Mouse (Mus musculus) forebrain, embryonic 16.5 days (tissue): Measurements from ENCODE around the gene Pabpn1l. TPM values are rescaled to one million over a fixed set of nuclear protein-coding genes. Genes with fewer than 3 reads are reported as not detected.
"Not testable (repeated sequence)": the region's sequence is repeated elsewhere in the genome, so short reads cannot be mapped to it uniquely, and the experiment has no call there.

Experiments
- ATAC-seq: fragments of 200-750 bp; cut with Nextera tagmentation; 2 replicates; pipeline ENCODE4 v1.8.0; 2017; ENCODE audit warnings: mild to moderate bottlenecking, moderate library complexity
- H3K27ac ChIP-seq: fragments of 300-500 bp; sonication (generic); 2 replicates; pipeline ENCODE4 v1.5.1; 2014; ENCODE audit warnings: low read length, control low read depth
- H3K27me3 ChIP-seq: fragments of 300-500 bp; sonication (generic); replicated peaks from 2 replicates; pipeline ENCODE4 v1.6.1; 2014; ENCODE audit warnings: low read length; ENCODE audit not compliant: control insufficient read depth, insufficient read depth
- H3K36me3 ChIP-seq: fragments of 300-500 bp; sonication (generic); 2 replicates; pipeline ENCODE4 v1.6.1; 2014; ENCODE audit not compliant: control insufficient read depth, insufficient read depth
- H3K4me1 ChIP-seq: fragments of 300-500 bp; sonication (generic); replicated peaks from 2 replicates; pipeline ENCODE4 v1.6.1; 2014; ENCODE audit warnings: low read length; ENCODE audit not compliant: control insufficient read depth, insufficient read depth
- H3K4me2 ChIP-seq: fragments of 300-500 bp; sonication (generic); 2 replicates; pipeline ENCODE4 v1.6.1; 2014; ENCODE audit warnings: mild to moderate bottlenecking, low read length, control low read depth
- H3K4me3 ChIP-seq: fragments of 300-500 bp; sonication (generic); replicated peaks from 2 replicates; pipeline ENCODE4 v1.5.1; 2014; ENCODE audit warnings: mild to moderate bottlenecking, low read length, control low read depth
- H3K9ac ChIP-seq: fragments of 300-500 bp; sonication (generic); replicated peaks from 2 replicates; pipeline ENCODE4 v1.6.1; 2014; ENCODE audit warnings: low read depth, low read length, control low read depth
- H3K9me3 ChIP-seq: fragments of 300-500 bp; sonication (generic); 2 replicates; pipeline ENCODE4 v1.6.1; 2016; ENCODE audit warnings: low read length; ENCODE audit not compliant: control insufficient read depth
- WGBS: fragments of 180-500 bp; shearing (Covaris S2); extraction: QIAGEN DNeasy Blood & Tissue Kit; methylation state at CpG from one replicate; pipeline ENCODE4 v1.1.7; 2014; 5-methylcytosine and 5-hydroxymethylcytosine counted together
- polyA plus RNA-seq: library from polyadenylated mRNA; unstranded; fragments of >200 nt; fragmentation: Nextera tagmentation; extraction: Ambion mirVana; gene quantifications from 2 replicates; pipeline ENCODE4 v1.2.1, GENCODE M21; 2015

Gene Pabpn1l
- polyA plus RNA-seq, 1 experiment from 2014 or later = not detected

GRCm38 (mm10) chr8:122575735-122576647 lies 46.5 kb downstream of the Pabpn1l start:
- Histone ChIP-seq H3K27ac (no peak overlapping the region), H3K4me3 (peak overlapping the region; percentile 71), H3K4me2 (peak overlapping the region; percentile 69), H3K9ac (peak overlapping the region; percentile 74), H3K36me3 (no peaks in the 10 kb centered on the region), H3K4me1 (peaks cover 19% of the 10 kb centered on the region), H3K27me3 (no peaks in the 10 kb centered on the region), H3K9me3 (no peaks in the 10 kb centered on the region)
- peak; percentile 18 for ATAC-seq
- 17% methylated on average over 21 of the region's 21 CpGs for WGBS

GRCm38 (mm10) chr8:122575286-122575685 lies 47.3 kb downstream of the Pabpn1l start:
- Histone ChIP-seq H3K4me3 (no peak overlapping the region; the same call in 1 of the 2 replicates), H3K27me3 (no peaks in the 10 kb centered on the region), H3K4me2 (peak overlapping the region; percentile 69), H3K9me3 (no peaks in the 10 kb centered on the region), H3K9ac (no peak overlapping the region), H3K4me1 (peaks cover 19% of the 10 kb centered on the region), H3K27ac (no peak overlapping the region), H3K36me3 (no peaks in the 10 kb centered on the region)
- ATAC-seq = no peak
- 78% methylated on average over 8 of the region's 8 CpGs for WGBS

- Histone ChIP-seq H3K27me3 (no peaks in the 10 kb centered on the region), H3K27ac (no peak overlapping the region), H3K9ac (no peak overlapping the region), H3K9me3 (no peaks in the 10 kb centered on the region), H3K4me1 (peaks cover 19% of the 10 kb centered on the region), H3K4me3 (no peak overlapping the region), H3K36me3 (no peaks in the 10 kb centered on the region), H3K4me2 (no peak overlapping the region)
- WGBS = 68% methylated on average over 10 of the region's 10 CpGs
- no peak for ATAC-seq
Measured at GRCm38 (mm10) chr8:122574667-122575251, 47.8 kb downstream of the Pabpn1l start.

- Histone ChIP-seq H3K27me3 (no peaks in the 10 kb centered on the region), H3K36me3 (no peaks in the 10 kb centered on the region), H3K9me3 (no peaks in the 10 kb centered on the region), H3K4me3 (no peak overlapping the region), H3K27ac (no peak overlapping the region), H3K4me2 (no peak overlapping the region), H3K4me1 (peaks cover 20% of the 10 kb centered on the region), H3K9ac (no peak overlapping the region)
- ATAC-seq = no peak
- WGBS = 66% methylated on average over 3 of the region's 3 CpGs
Measured at GRCm38 (mm10) chr8:122574264-122574663, 48.3 kb downstream of the Pabpn1l start.

GRCm38 (mm10) chr8:122573577-122573976 lies 49.0 kb downstream of the Pabpn1l start:
- H3K27me3 ChIP-seq = no peaks in the 10 kb centered on the region
- no peak overlapping the region for H3K27ac ChIP-seq
- H3K36me3 ChIP-seq = no peaks in the 10 kb centered on the region
- H3K4me1 ChIP-seq = peaks cover 27% of the 10 kb centered on the region
- 44% methylated on average over 9 of the region's 9 CpGs for WGBS
- H3K9ac ChIP-seq = no peak overlapping the region
- no peak for ATAC-seq
- no peaks in the 10 kb centered on the region for H3K9me3 ChIP-seq
- no peak overlapping the region for H3K4me3 ChIP-seq
- H3K4me2 ChIP-seq = no peak overlapping the region

GRCm38 (mm10) chr8:122573176-122573575 lies 49.4 kb downstream of the Pabpn1l start:
- H3K9ac ChIP-seq, H3K27me3 ChIP-seq, H3K4me2 ChIP-seq, H3K9me3 ChIP-seq, H3K4me3 ChIP-seq, H3K36me3 ChIP-seq, ATAC-seq, H3K27ac ChIP-seq: not testable (repeated sequence)
- peaks cover 27% of the 10 kb centered on the region for H3K4me1 ChIP-seq
- WGBS = 28% methylated on average over 4 of the region's 4 CpGs

- Histone ChIP-seq H3K4me1 (peaks cover 27% of the 10 kb centered on the region), H3K27ac (no peak overlapping the region)
- WGBS = 91% methylated on average over 3 of the region's 3 CpGs
Measured at GRCm38 (mm10) chr8:122572751-122573150, 49.8 kb downstream of the Pabpn1l start.

GRCm38 (mm10) chr8:122571750-122572267 lies 50.7 kb downstream of the Pabpn1l start:
- Histone ChIP-seq H3K9me3 (no peaks in the 10 kb centered on the region), H3K27me3 (no peaks in the 10 kb centered on the region), H3K4me1 (peaks cover 28% of the 10 kb centered on the region), H3K9ac (no peak overlapping the region), H3K4me2 (no peak overlapping the region), H3K36me3 (no peaks in the 10 kb centered on the region), H3K27ac (no peak overlapping the region), H3K4me3 (no peak overlapping the region)
- ATAC-seq = no peak
- WGBS = 93% methylated on average over 17 of the region's 17 CpGs

More at GRCm38 (mm10) chr8:122572751-122573150, 49.8 kb downstream of the Pabpn1l start:
- no peak overlapping the region for H3K9ac ChIP-seq
- H3K27me3 ChIP-seq = no peaks in the 10 kb centered on the region
- no peaks in the 10 kb centered on the region for H3K36me3 ChIP-seq
- no peak for ATAC-seq
- no peaks in the 10 kb centered on the region for H3K9me3 ChIP-seq
- H3K4me2 ChIP-seq = no peak overlapping the region
- no peak overlapping the region for H3K4me3 ChIP-seq

- Histone ChIP-seq H3K4me3 (no peak overlapping the region), H3K9me3 (no peaks in the 10 kb centered on the region), H3K27me3 (no peaks in the 10 kb centered on the region), H3K36me3 (no peaks in the 10 kb centered on the region), H3K9ac (no peak overlapping the region), H3K27ac (no peak overlapping the region), H3K4me2 (no peak overlapping the region), H3K4me1 (peaks cover 33% of the 10 kb centered on the region)
- 89% methylated on average over 11 of the region's 11 CpGs for WGBS
- ATAC-seq = no peak
Measured at GRCm38 (mm10) chr8:122571153-122571552, 51.4 kb downstream of the Pabpn1l start.
